Mouse (Mus musculus): ENCODE results near the gene B4galt5.

DNA sequence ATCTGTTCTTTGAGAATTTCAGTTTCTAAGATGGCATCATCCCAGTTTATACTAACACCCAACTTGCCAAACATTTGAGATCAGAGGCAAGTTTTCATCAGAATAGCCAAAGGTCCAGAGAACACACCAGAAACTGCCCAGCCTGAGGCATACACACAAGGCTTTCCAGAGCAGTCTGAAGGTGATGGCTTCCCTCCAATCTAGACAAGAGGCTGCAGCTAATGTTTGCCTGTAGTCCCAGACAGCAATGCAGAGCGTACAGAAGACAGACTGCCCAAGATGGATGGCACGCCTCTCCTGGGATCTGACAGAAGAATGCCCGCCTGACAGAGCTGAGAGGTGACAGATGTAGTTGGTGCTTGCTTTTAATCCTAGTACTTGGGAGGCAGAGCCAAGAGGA lies 25.9 kb downstream of the B4galt5 start:
- TF ChIP-seq CTCF (IDR thresholded peaks at IDR 0.05; ENCODE audit: borderline replicate concordance, insufficient read depth, low read depth, low read length) (no peak), POLR2A (IDR thresholded peaks at IDR 0.05; ENCODE audit: borderline replicate concordance, insufficient read depth, low read length) (no peak)
